Mouse (Mus musculus): ENCODE results near the gene Dcdc2b. TPM values are rescaled to one million over a fixed set of nuclear protein-coding genes. Genes with fewer than 3 reads are reported as not detected.

The Dcdc2b gene
- 4.6 TPM for polyA plus RNA-seq (2015; fragmentation: Illumina TruSeq; extraction: RNeasy Lipid Tissue Mini Kit (QIAGEN cat#74804); ENCODE audit: insufficient read depth, low read depth, low replicate concordance)

DNA sequence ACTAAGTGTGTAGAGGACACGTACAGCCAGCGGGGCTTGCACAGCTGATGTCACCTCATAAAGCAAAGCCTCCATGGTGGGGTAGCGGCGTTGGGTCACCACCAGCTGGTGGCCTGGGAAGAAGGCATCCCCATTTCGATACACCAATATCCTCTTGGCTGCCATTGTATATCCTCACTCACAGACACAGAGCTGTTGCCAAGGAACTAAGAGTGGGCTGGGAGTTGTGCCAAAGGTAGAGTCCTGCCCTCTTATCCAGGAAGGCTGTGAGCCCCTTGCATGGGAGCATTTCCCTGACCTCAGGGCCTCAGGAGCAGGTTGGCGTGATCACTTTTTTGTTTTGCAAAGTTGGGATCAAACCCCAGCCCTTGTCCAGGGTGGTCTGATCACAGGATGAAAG lies at the start of gene Dcdc2b:
Gene Dcdc2b, minus strand, starts transcription at position 165 of the 400 bp plus-strand sequence.

DNA sequence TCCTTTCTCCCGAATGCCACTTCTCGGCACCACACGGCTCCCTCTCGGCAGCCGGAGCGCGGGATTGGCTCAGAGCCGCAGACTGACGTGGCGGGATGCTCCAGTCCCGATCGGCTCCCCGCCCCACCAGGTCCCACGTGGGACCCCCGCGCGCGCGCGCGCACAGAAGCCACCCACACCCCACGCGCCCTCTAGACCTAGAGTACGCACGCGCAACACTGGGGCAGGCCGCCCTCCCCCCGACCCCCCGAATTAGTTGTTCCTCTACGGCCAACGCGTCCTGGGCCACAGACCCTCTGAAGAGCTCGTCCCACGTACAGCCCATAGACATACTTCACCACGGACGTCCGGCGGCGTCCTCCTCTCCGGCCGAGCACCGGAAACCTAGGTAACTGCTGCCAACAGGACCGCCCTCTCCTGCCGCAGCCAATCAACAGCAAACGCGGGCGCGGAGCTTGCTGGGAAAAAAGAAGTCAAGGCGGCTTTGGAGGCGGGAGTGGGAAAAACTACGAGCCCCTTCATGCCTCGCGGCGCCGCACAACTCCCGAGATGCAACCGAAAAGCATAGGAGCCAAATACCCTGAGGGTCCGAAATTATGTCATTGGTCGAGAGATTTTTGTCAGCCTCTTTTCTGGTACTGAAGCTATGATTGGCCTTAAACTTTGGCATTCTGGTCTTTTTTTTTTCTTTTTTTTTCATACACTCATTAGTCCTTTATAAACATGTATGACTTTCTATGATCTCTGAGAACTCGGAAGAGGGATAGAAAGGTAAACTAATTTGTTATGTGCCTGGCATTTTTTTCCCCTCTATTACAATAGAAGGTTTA lies 26.8 kb upstream of the Dcdc2b start, which contains the start of gene Txlna:
Gene Txlna, minus strand, starts transcription at position 428 of the 830 bp plus-strand sequence.

DNA sequence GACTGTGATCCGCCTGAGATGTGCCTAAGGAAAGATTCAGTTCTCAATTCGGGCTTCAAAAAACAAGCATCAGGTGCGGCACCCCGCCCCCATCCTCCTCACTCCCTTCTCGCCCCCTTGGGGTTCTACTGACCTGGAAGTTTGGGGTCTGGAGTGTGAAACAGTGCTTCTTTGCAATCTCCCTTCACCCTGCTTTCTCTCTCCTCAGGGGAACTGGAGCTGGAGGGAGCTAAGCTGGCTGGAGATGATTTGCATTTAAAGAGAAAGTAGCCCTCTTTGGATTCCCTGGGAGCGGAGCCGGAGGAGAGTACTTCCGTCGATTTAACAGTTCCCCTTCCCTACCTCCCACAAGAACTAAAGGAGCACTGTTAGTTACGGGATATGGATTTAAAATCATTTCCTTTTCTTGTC lies 9.6 kb upstream of the Dcdc2b start, which contains the start of gene Ccdc28b:
Gene Ccdc28b, minus strand, starts transcription at position 267 of the 411 bp plus-strand sequence.

DNA sequence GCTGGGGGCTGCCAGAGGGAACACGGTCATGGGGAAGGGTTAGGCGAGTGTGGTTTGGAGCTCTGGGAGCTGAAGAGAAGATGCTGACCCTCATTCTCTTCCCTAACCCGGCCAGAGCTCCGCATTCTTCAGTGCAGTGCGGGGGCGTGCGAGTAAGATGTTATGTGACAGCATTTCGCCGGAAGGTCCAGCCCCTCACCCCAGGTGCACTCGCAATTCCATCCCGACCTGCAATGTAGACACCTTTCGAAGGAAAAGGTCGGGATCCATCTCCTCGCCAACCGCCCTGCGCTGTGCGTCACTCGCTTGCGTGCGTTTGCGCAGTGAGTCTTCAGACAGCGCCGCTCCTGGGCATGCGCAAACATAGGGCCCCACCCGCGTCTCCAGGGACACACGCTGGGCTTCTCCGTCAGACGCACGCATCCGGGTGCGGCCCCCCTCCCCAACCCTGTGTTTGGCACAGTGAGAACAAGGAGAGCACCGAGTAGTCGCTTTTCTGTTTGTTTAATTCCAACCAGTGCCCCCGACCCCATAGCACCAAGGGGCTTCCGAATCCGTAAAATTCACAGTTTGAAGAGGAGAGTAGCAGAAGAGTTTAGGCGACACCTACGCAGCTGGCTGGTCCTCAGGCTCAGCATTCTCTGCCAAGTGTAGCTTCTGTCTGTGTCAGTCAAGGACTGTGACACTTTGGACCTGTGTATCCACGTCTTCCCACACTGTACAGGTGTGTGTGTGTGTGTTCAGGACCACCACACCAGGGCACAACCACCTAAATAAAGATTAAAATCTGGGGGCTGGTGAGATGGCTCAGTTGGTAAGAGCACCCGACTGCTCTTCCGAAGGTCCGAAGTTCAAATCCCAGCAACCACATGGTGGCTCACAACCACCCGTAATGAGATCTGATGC lies 5.0 kb upstream of the Dcdc2b start, which contains the start of gene Iqcc:
Gene Iqcc, minus strand, starts transcription at position 314 of the 906 bp plus-strand sequence.

DNA sequence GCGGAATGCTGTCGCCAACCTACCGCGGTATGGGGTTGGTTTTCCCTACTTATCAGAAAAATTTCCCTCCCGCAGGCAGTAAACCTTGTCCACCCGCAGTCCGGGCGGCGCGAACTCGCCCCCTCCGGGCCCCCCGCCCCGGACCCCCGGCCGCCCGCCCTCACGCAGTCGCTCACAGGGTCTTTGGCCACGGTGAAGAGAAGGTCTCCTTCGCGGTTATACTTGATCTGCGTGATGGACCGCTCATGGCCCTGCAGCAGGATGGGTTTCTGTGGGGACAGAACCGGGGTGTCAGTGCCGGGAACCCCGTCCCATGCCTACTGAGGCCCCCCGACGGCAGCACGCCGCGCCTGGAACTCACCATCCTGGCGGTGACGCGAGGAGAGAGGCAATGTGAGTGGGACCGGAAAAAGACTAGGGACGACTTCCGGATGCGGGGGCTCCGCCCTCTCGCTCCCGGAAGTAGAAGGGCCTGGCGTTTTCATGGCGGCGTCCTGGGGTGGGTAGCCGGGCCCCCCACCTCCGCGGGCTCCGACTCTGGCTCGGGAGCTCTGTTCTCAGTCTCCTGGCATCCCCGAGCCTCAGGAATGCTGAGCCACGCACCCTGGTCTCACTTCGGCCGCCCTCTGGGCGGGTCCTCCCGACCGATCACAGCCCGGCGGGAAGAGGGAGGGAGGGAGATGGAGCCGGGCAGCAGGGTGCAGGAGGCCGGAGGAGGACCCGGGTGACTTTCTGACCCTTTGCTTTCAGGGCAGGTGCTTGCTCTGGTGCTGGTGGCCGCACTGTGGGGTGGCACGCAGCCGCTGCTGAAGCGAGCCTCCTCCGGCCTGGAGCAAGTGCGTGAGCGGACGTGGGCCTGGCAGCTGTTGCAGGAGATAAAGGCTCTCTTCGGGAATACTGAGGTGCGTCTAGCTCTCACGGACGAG lies 13.6 kb downstream of the Dcdc2b start, which contains the start of the genes Eif3i and Tmem234:
Gene Eif3i, minus strand, starts transcription at position 416 of the 926 bp plus-strand sequence.
Gene Tmem234, plus strand, starts transcription at position 436 of the 926 bp plus-strand sequence.

DNA sequence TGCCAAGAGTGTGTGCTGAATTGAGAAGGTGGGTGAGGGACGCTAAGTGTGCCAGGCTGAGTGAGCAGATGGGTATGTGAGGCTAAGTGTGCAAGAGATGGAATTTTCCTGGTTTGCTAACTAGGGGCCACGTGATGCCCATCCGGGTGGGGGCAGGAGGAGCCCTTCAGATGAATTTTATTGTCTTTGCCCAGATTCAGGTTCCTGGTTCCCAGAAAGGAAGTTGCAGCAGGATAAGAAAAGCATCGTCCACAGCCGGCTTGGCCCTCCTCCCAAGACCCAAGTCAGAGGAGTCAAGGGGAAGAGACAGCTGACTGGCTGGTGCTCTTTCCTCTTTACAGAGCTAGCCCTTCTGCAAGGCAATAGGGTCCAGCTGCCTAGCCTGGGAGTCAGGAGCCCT lies 35.6 kb downstream of the Dcdc2b start, which contains the start of gene Fam167b:
Gene Fam167b, minus strand, starts transcription at position 84 of the 400 bp plus-strand sequence.

DNA sequence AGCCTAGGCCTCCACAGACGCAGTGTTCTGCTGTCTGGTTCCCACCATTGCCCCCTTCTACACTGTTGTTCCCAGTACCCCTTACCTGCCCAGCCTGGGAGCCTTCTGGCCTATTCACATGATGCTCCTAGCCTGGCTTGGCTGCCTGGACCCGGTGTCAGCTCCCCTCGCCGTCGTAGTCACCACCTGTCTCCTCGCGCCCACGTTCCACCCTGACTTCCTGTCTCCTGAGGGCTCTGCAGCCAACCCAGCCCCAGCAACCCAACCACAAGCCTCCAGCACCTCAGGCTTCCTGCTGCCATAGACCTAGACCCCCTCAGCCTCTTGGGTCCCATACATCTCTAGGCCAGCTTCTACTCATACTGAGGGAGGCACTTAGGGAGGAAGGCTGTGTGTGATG lies 40.6 kb downstream of the Dcdc2b start, which contains the start of gene Lck:
Gene Lck, minus strand, starts transcription at position 212 of the 400 bp plus-strand sequence.

Other genes starting within 250 kb of the Dcdc2b start
- 1.6 TPM for gene Zbtb8a, start 236.1 kb downstream of the Dcdc2b start, polyA plus RNA-seq (2015; fragmentation: Illumina TruSeq; extraction: RNeasy Lipid Tissue Mini Kit (QIAGEN cat#74804); ENCODE audit: insufficient read depth, low read depth, low replicate concordance)
- gene Zbtb8b, start 173.4 kb downstream of the Dcdc2b start, polyA plus RNA-seq (2015; fragmentation: Illumina TruSeq; extraction: RNeasy Lipid Tissue Mini Kit (QIAGEN cat#74804); ENCODE audit: insufficient read depth, low read depth, low replicate concordance) = not detected
- gene Bsdc1, start 152.7 kb downstream of the Dcdc2b start, polyA plus RNA-seq (2015; fragmentation: Illumina TruSeq; extraction: RNeasy Lipid Tissue Mini Kit (QIAGEN cat#74804); ENCODE audit: insufficient read depth, low read depth, low replicate concordance) = 15.5 TPM
- not detected for gene Tssk3, start 123.2 kb downstream of the Dcdc2b start, polyA plus RNA-seq (2015; fragmentation: Illumina TruSeq; extraction: RNeasy Lipid Tissue Mini Kit (QIAGEN cat#74804); ENCODE audit: insufficient read depth, low read depth, low replicate concordance)
- not detected for gene Fam229a, start 123.1 kb downstream of the Dcdc2b start, polyA plus RNA-seq (2015; fragmentation: Illumina TruSeq; extraction: RNeasy Lipid Tissue Mini Kit (QIAGEN cat#74804); ENCODE audit: insufficient read depth, low read depth, low replicate concordance)
- gene Marcksl1, start 100.7 kb downstream of the Dcdc2b start, polyA plus RNA-seq (2015; fragmentation: Illumina TruSeq; extraction: RNeasy Lipid Tissue Mini Kit (QIAGEN cat#74804); ENCODE audit: insufficient read depth, low read depth, low replicate concordance) = 7.8 TPM
- gene Hdac1, start 71.5 kb downstream of the Dcdc2b start, polyA plus RNA-seq (2015; fragmentation: Illumina TruSeq; extraction: RNeasy Lipid Tissue Mini Kit (QIAGEN cat#74804); ENCODE audit: insufficient read depth, low read depth, low replicate concordance) = 13.8 TPM
- gene Lck, start 40.6 kb downstream of the Dcdc2b start, polyA plus RNA-seq (2015; fragmentation: Illumina TruSeq; extraction: RNeasy Lipid Tissue Mini Kit (QIAGEN cat#74804); ENCODE audit: insufficient read depth, low read depth, low replicate concordance) = not detected
- 2.3 TPM for gene Fam167b, start 35.7 kb downstream of the Dcdc2b start, polyA plus RNA-seq (2015; fragmentation: Illumina TruSeq; extraction: RNeasy Lipid Tissue Mini Kit (QIAGEN cat#74804); ENCODE audit: insufficient read depth, low read depth, low replicate concordance)
- gene Eif3i, start 13.6 kb downstream of the Dcdc2b start, polyA plus RNA-seq (2015; fragmentation: Illumina TruSeq; extraction: RNeasy Lipid Tissue Mini Kit (QIAGEN cat#74804); ENCODE audit: insufficient read depth, low read depth, low replicate concordance) = 62.4 TPM
- gene Tmem234, start 13.6 kb downstream of the Dcdc2b start, polyA plus RNA-seq (2015; fragmentation: Illumina TruSeq; extraction: RNeasy Lipid Tissue Mini Kit (QIAGEN cat#74804); ENCODE audit: insufficient read depth, low read depth, low replicate concordance) = 67.7 TPM
- gene Iqcc, start 4.8 kb upstream of the Dcdc2b start, polyA plus RNA-seq (2015; fragmentation: Illumina TruSeq; extraction: RNeasy Lipid Tissue Mini Kit (QIAGEN cat#74804); ENCODE audit: insufficient read depth, low read depth, low replicate concordance) = 5.6 TPM
- gene Ccdc28b, start 9.7 kb upstream of the Dcdc2b start, polyA plus RNA-seq (2015; fragmentation: Illumina TruSeq; extraction: RNeasy Lipid Tissue Mini Kit (QIAGEN cat#74804); ENCODE audit: insufficient read depth, low read depth, low replicate concordance) = 26.3 TPM
- 14.9 TPM for gene Txlna, start 26.8 kb upstream of the Dcdc2b start, polyA plus RNA-seq (2015; fragmentation: Illumina TruSeq; extraction: RNeasy Lipid Tissue Mini Kit (QIAGEN cat#74804); ENCODE audit: insufficient read depth, low read depth, low replicate concordance)
- 7.3 TPM for gene Kpna6, start 58.5 kb upstream of the Dcdc2b start, polyA plus RNA-seq (2015; fragmentation: Illumina TruSeq; extraction: RNeasy Lipid Tissue Mini Kit (QIAGEN cat#74804); ENCODE audit: insufficient read depth, low read depth, low replicate concordance)
- gene Tmem39b, start 82.6 kb upstream of the Dcdc2b start, polyA plus RNA-seq (2015; fragmentation: Illumina TruSeq; extraction: RNeasy Lipid Tissue Mini Kit (QIAGEN cat#74804); ENCODE audit: insufficient read depth, low read depth, low replicate concordance) = 3.9 TPM
- 10.0 TPM for gene Khdrbs1, start 128.0 kb upstream of the Dcdc2b start, polyA plus RNA-seq (2015; fragmentation: Illumina TruSeq; extraction: RNeasy Lipid Tissue Mini Kit (QIAGEN cat#74804); ENCODE audit: insufficient read depth, low read depth, low replicate concordance)
- 34.4 TPM for gene Ptp4a2, start 197.0 kb upstream of the Dcdc2b start, polyA plus RNA-seq (2015; fragmentation: Illumina TruSeq; extraction: RNeasy Lipid Tissue Mini Kit (QIAGEN cat#74804); ENCODE audit: insufficient read depth, low read depth, low replicate concordance)

Measured in pancreas, adult 10 weeks (tissue).